Comparison of ENCODE assay signal across 8 mouse cellular contexts in the genomic region with DNA sequence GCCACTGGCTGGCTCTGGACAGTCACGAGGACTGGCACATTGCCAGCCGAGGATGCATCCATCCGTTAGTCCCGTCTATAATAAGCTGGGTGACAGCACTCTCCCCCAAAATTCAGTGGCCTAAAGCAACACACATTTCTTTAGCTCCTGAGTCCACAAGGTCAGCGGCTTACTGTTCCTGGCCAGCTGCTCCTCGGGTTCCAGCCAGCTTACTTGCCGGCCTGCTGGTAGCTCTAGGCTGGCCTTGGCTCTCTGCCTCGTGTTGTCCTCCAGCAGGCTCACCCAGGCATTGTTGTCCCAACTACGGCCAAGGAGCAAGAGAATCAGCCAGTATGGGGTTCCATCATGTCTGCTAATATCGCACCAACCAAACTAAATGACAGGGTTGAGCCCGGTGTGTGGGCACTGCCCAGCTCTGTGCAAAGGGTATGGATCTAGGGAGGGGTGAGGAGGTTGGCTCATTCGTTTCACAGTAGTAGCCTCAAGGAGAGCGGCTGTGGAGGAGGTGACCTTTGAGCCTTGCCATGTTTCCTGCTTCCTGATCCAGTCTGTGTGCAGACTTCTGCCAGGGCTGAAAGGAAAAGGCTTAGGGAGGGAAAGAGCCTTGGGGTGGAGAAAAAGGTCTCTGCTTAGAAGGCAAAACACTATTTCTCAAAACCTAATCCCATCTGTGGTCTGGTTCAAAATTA.
DNase-seq lines count a peak whose midpoint lies in the region; ATAC-seq and TF ChIP-seq lines count a peak whose summit lies in the region.

No protein-coding gene starts in this region.

- H3K4me1 ChIP-seq in lung, adult 2 months (ENCODE audit: control insufficient read depth, insufficient read depth, low read length): no peaks in the 10 kb centered on the region

- no peak overlapping the region for H3K4me3 ChIP-seq in lung, adult 2 months (replicated peaks; ENCODE audit: extremely low read depth, low read depth, low read length)

- ATAC-seq in megakaryocyte progenitor cell, adult 5-6 weeks (replicated peaks; ENCODE audit: poor library complexity): no peak

- DNase-seq in lung, adult 18-20 months: peak; percentile 10 to 15
- no peak for DNase-seq in lung, adult 2 months
- peak; percentile 95 for DNase-seq in brain, adult 2 months (ENCODE audit: low read depth, low spot score)
- DNase-seq in heart, postnatal 10 days: peak; percentile 63 to 64
- peak; percentile 77 for DNase-seq in layer of hippocampus, adult 9-11 months
- no peak for DNase-seq in spleen, adult 18-20 months
- no peak for DNase-seq in T-cell, adult 2 months (ENCODE audit: low spot score)

- 50% methylated on average over 13 of the region's 13 CpGs for WGBS in lung, adult 2 months

- no peak for TF ChIP-seq CTCF in lung, adult 2 months (IDR thresholded peaks at IDR 0.05; ENCODE audit: insufficient read depth, low read length)

- TF ChIP-seq POLR2A in lung, adult 2 months (IDR thresholded peaks at IDR 0.05; ENCODE audit: borderline replicate concordance, extremely low read depth, low read depth, low read length): no peak

- intact Hi-C loops in heart, postnatal 10 days (cut with DNase I): no loop called here

Comparison
In these comparisons a context has a peak if more than half of its experiments do, and no peak if none do; other contexts are left out.
1. DNase-seq: peak in lung, adult 18-20 months (2 of 2), brain, adult 2 months (single experiment), heart, postnatal 10 days (2 of 2) and layer of hippocampus, adult 9-11 months (single experiment); none in lung, adult 2 months (single experiment), spleen, adult 18-20 months (0 of 2) and T-cell, adult 2 months (single experiment).